Mouse (Mus musculus): Measurements from ENCODE around the gene 4833439L19Rik. TPM values are rescaled to one million over a fixed set of nuclear protein-coding genes. Genes with fewer than 3 reads are reported as not detected.

4833439L19Rik gene
- polyA plus RNA-seq, 1 experiment from 2014 or later: 50.2 TPM

DNA sequence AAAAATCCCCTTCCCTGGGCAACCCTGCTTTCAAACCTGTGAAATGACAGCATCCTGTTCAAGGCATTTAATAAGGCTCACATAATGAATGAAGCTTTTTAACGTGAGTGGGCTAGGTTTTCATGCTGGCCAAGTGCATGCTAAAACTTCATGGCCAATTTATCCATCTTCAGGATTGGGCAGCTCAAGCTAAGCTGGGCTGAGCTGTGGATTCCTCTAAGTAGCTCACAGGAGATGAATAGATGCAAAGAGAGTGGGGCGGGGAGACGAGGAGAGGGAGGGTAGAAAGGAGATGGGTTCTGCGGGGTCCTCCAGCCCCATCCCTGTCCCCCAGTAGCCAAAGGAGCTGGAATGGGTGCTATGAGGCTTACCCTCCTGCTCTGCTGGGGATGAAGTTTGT, 39.0 kb upstream of the 4833439L19Rik start:
- Histone ChIP-seq H3K27ac (ENCODE audit: low read length) (no peak overlapping the region), H3K4me1 (ENCODE audit: control insufficient read depth, low read depth, low read length) (peaks cover 24% of the 10 kb centered on the region), H3K36me3 (ENCODE audit: control insufficient read depth, insufficient read depth) (no peaks in the 10 kb centered on the region; the same call in 1 of the 2 replicates), H3K4me2 (ENCODE audit: low read depth, low read length) (no peak overlapping the region), H3K27me3 (ENCODE audit: control insufficient read depth, insufficient read depth, low read depth, low read length) (no peaks in the 10 kb centered on the region), H3K4me3 (ENCODE audit: low read depth, low read length) (no peak overlapping the region), H3K9me3 (replicated peaks; ENCODE audit: control insufficient read depth, low read length) (no peaks in the 10 kb centered on the region), H3K9ac (ENCODE audit: low read depth, low read length) (no peak overlapping the region)
- ATAC-seq (ENCODE audit: low read depth): no peak
- 78% methylated on average over 4 of the region's 4 CpGs for WGBS (ENCODE audit: insufficient replicate concordance)

DNA sequence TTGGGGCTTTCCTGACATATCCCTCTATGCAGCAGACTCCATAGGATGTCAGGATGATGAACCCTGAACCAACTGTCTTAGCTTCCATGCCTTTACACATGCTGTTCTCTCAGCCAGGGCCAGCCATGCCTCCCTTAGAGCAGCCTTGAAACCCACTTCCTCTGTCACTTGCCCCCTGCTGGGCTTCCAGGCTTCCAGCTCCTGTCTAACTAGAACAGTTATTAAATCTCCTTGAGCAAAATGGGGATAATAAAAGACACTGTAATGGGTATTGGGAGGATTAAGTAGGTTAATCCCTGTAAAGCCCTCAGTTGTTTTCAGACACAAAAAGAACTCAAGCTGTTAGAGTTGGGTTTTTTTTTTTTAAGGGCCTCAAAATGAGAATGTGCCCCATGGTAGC, 38.3 kb upstream of the 4833439L19Rik start:
- no peaks in the 10 kb centered on the region for H3K27me3 ChIP-seq (ENCODE audit: control insufficient read depth, insufficient read depth, low read depth, low read length)
- H3K9me3 ChIP-seq (replicated peaks; ENCODE audit: control insufficient read depth, low read length): no peaks in the 10 kb centered on the region
- H3K4me1 ChIP-seq (ENCODE audit: control insufficient read depth, low read depth, low read length): peaks cover 17% of the 10 kb centered on the region
- no peak overlapping the region for H3K4me2 ChIP-seq (ENCODE audit: low read depth, low read length)
- H3K9ac ChIP-seq (ENCODE audit: low read depth, low read length): no peak overlapping the region
- H3K36me3 ChIP-seq (ENCODE audit: control insufficient read depth, insufficient read depth): no peaks in the 10 kb centered on the region; the same call in 1 of the 2 replicates
- no peak for ATAC-seq (ENCODE audit: low read depth)
- H3K4me3 ChIP-seq (ENCODE audit: low read depth, low read length): no peak overlapping the region
- H3K27ac ChIP-seq (ENCODE audit: low read length): no peak overlapping the region

DNA sequence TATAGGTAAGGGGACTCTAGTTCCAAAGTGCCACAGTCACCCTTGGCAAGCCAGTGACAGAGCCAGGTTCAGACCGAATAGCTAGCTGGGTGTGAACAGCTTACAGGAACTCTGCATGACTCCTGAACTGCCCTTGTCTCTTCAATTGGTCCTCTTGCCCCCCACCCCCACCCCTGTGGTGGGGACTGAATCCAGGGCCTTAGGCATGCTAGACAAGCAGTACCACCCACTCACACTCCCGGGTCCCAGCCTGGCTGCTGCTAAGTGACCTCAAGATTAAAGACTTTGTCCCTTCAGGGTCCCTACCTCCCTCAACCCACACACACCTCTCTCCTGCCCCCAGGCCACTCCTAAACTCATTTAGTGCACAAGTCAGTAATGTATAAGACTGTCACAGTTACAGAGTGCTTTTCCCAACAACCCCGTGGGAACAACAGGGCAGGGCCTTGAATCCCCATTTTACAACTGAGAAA, 37.4 kb upstream of the 4833439L19Rik start:
- no peak overlapping the region for H3K4me3 ChIP-seq (ENCODE audit: low read depth, low read length)
- no peak overlapping the region for H3K27ac ChIP-seq (ENCODE audit: low read length)
- no peak for ATAC-seq (ENCODE audit: low read depth)
- no peaks in the 10 kb centered on the region for H3K9me3 ChIP-seq (replicated peaks; ENCODE audit: control insufficient read depth, low read length)
- H3K9ac ChIP-seq (ENCODE audit: low read depth, low read length): no peak overlapping the region
- H3K27me3 ChIP-seq (ENCODE audit: control insufficient read depth, insufficient read depth, low read depth, low read length): no peaks in the 10 kb centered on the region
- H3K4me1 ChIP-seq (ENCODE audit: control insufficient read depth, low read depth, low read length): peaks cover 11% of the 10 kb centered on the region
- no peak overlapping the region for H3K4me2 ChIP-seq (ENCODE audit: low read depth, low read length)
- no peaks in the 10 kb centered on the region; the same call in 1 of the 2 replicates for H3K36me3 ChIP-seq (ENCODE audit: control insufficient read depth, insufficient read depth)
- WGBS (ENCODE audit: insufficient replicate concordance): 61% methylated on average over 3 of the region's 3 CpGs

DNA sequence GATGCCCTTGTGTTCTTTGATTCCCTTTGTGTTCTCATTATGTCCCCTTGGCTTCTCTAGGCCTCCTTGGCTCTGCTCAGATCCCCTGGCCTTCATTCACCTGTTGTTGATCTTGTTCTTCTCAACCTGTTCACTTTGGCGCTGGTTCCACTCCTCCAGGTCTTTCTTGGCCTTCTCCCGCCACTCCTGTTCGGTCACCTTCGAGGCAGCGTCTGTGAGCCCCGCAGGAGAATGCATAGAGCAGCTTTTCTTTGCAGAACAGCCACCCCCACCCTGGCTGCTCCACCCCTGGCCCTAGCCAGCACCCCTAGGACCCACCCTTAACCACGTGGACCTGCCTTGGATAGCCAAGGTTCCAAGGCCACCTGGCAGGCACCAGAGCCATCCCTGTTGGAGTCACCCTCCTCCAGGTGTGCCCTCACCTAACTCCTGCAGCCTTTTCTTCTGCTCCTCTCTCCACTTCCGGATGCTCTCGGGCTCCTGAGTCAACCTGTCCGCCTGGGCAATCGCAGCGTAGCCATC, 33.4 kb upstream of the 4833439L19Rik start:
- Histone ChIP-seq H3K4me3 (ENCODE audit: low read depth, low read length) (no peak overlapping the region), H3K9ac (ENCODE audit: low read depth, low read length) (no peak overlapping the region), H3K9me3 (replicated peaks; ENCODE audit: control insufficient read depth, low read length) (no peaks in the 10 kb centered on the region), H3K36me3 (ENCODE audit: control insufficient read depth, insufficient read depth) (no peaks in the 10 kb centered on the region; the same call in 1 of the 2 replicates), H3K4me2 (ENCODE audit: low read depth, low read length) (no peak overlapping the region), H3K4me1 (ENCODE audit: control insufficient read depth, low read depth, low read length) (no peaks in the 10 kb centered on the region; the same call in 1 of the 2 replicates), H3K27me3 (ENCODE audit: control insufficient read depth, insufficient read depth, low read depth, low read length) (no peaks in the 10 kb centered on the region), H3K27ac (ENCODE audit: low read length) (no peak overlapping the region)
- WGBS (ENCODE audit: insufficient replicate concordance): 86% methylated on average over 12 of the region's 12 CpGs
- ATAC-seq (ENCODE audit: low read depth): no peak

DNA sequence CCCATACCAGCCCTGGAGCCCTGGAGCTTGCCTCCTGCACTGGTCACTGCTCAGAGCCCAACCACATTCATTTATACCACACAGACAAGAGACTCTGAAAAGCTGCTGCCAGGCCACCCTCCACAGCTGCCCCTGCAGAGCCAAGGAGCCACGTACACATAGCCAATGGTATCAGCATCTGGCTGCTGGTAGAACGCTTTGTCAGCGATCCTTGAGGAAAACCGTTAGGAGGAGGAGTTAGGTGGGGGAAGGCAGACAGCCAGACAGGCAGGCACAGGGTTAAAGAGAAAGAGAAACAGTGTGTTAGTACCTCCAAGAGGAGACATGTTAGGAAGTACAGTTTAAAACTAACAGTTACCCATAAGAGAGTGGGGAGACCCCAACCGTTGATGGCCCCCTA, 31.6 kb upstream of the 4833439L19Rik start:
- no peaks in the 10 kb centered on the region for H3K9me3 ChIP-seq (replicated peaks; ENCODE audit: control insufficient read depth, low read length)
- no peaks in the 10 kb centered on the region; the same call in 1 of the 2 replicates for H3K4me1 ChIP-seq (ENCODE audit: control insufficient read depth, low read depth, low read length)
- no peak overlapping the region for H3K9ac ChIP-seq (ENCODE audit: low read depth, low read length)
- no peaks in the 10 kb centered on the region; the same call in 1 of the 2 replicates for H3K36me3 ChIP-seq (ENCODE audit: control insufficient read depth, insufficient read depth)
- no peak overlapping the region for H3K4me2 ChIP-seq (ENCODE audit: low read depth, low read length)
- no peak overlapping the region for H3K27ac ChIP-seq (ENCODE audit: low read length)
- no peak for ATAC-seq (ENCODE audit: low read depth)
- no peak overlapping the region for H3K4me3 ChIP-seq (ENCODE audit: low read depth, low read length)
- 72% methylated on average over 5 of the region's 5 CpGs for WGBS (ENCODE audit: insufficient replicate concordance)
- H3K27me3 ChIP-seq (ENCODE audit: control insufficient read depth, insufficient read depth, low read depth, low read length): no peaks in the 10 kb centered on the region

DNA sequence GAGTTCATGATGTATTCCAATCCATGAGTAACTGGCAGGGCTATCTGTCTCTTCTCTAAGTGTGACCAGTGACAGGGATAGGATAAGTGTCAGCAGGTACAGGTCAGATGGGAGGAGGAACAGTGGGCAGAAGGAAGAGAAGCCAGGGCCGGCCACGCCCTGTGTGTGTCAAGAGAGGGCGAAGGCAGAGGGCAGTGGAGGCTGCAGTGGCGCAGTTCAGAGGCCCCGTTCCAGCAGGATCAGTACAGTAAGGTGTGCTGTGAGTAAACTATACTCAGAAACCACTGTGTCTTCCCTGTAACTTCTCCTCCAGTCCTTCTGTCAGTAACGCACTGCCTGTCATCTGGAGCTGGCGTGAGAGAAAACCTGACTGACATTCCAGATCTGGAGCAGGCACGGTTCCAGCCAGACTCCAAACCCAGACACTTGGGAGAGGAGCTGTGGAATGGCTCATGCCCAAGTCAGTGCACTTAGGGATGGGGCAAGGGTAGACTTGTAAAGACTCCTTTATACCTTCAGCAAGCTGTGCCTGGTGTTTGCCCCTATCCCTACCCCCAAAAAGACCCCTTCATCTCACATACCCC, 31.0 kb upstream of the 4833439L19Rik start:
- ATAC-seq (ENCODE audit: low read depth): no peak
- peaks cover 3% of the 10 kb centered on the region; the same call in 1 of the 2 replicates for H3K4me1 ChIP-seq (ENCODE audit: control insufficient read depth, low read depth, low read length)
- H3K27ac ChIP-seq (ENCODE audit: low read length): no peak overlapping the region
- no peaks in the 10 kb centered on the region for H3K9me3 ChIP-seq (replicated peaks; ENCODE audit: control insufficient read depth, low read length)
- no peak overlapping the region for H3K4me3 ChIP-seq (ENCODE audit: low read depth, low read length)
- no peak overlapping the region for H3K4me2 ChIP-seq (ENCODE audit: low read depth, low read length)
- no peak overlapping the region for H3K9ac ChIP-seq (ENCODE audit: low read depth, low read length)
- no peaks in the 10 kb centered on the region for H3K27me3 ChIP-seq (ENCODE audit: control insufficient read depth, insufficient read depth, low read depth, low read length)
- 78% methylated on average over 8 of the region's 8 CpGs for WGBS (ENCODE audit: insufficient replicate concordance)
- no peaks in the 10 kb centered on the region; the same call in 1 of the 2 replicates for H3K36me3 ChIP-seq (ENCODE audit: control insufficient read depth, insufficient read depth)

DNA sequence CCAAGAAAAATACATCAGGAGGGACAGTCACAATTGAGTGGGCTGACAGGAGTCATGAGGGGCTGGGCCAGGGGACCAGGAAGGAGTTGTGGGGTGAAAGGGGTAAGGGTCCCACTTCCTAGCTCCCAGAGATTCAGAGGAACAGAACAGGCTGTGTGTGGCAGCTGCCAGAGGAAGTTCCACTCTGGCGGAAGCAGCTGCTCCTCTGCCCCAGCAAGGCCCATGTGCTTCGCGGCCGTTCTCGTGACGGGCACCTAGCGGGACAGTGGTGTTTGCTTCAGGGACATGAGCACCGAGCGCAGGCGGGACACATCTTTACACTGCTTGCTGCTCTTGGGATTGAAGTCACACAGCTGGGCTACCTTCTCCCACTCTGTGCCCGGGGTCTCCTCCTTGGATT, 28.4 kb upstream of the 4833439L19Rik start:
- no peaks in the 10 kb centered on the region for H3K27me3 ChIP-seq (ENCODE audit: control insufficient read depth, insufficient read depth, low read depth, low read length)
- WGBS (ENCODE audit: insufficient replicate concordance): 69% methylated on average over 11 of the region's 11 CpGs
- H3K9ac ChIP-seq (ENCODE audit: low read depth, low read length): no peak overlapping the region
- no peak overlapping the region for H3K4me2 ChIP-seq (ENCODE audit: low read depth, low read length)
- H3K9me3 ChIP-seq (replicated peaks; ENCODE audit: control insufficient read depth, low read length): no peaks in the 10 kb centered on the region
- H3K4me1 ChIP-seq (ENCODE audit: control insufficient read depth, low read depth, low read length): peaks cover 10% of the 10 kb centered on the region
- H3K4me3 ChIP-seq (ENCODE audit: low read depth, low read length): no peak overlapping the region
- no peak overlapping the region for H3K27ac ChIP-seq (ENCODE audit: low read length)
- no peak for ATAC-seq (ENCODE audit: low read depth)
- H3K36me3 ChIP-seq (ENCODE audit: control insufficient read depth, insufficient read depth): no peaks in the 10 kb centered on the region

DNA sequence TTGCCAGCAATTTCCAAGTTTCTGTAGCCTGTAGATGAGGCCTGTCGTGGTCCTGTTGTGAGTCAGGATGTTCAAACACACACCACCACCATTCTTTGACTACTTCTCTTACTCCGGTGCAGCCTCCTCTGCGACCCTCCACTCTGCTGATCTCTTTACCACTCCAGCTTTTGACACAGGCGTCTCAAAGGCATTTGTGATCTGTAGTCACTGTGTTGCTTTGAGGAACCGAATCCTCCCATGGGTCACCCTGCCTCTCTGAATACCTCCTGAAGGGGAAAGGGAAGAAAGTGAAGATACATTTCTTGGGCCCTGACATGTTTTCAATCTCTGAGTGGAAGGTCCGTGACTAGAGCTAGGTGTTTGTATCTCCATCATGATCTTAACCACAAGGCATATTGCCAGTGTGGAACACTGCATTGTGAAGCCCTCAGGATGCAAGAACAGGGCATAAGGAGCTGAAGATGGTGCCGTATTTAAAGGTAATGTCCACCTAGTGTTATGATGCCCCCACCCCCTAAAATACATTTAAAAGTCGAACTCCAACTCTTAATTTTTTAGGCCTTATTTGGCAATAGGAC, 26.6 kb upstream of the 4833439L19Rik start:
- WGBS (ENCODE audit: insufficient replicate concordance): 82% methylated on average over 8 of the region's 8 CpGs
- Histone ChIP-seq H3K9ac (ENCODE audit: low read depth, low read length) (no peak overlapping the region), H3K4me2 (ENCODE audit: low read depth, low read length) (peak overlapping the region; percentile 76; the same call in 1 of the 2 replicates), H3K4me1 (ENCODE audit: control insufficient read depth, low read depth, low read length) (peaks cover 10% of the 10 kb centered on the region), H3K27ac (ENCODE audit: low read length) (no peak overlapping the region), H3K9me3 (replicated peaks; ENCODE audit: control insufficient read depth, low read length) (no peaks in the 10 kb centered on the region), H3K36me3 (ENCODE audit: control insufficient read depth, insufficient read depth) (no peaks in the 10 kb centered on the region; the same call in 1 of the 2 replicates), H3K27me3 (ENCODE audit: control insufficient read depth, insufficient read depth, low read depth, low read length) (no peaks in the 10 kb centered on the region), H3K4me3 (ENCODE audit: low read depth, low read length) (no peak overlapping the region)
- no peak for ATAC-seq (ENCODE audit: low read depth)
